Mouse (Mus musculus): ENCODE data around the gene Polh.

- TF ChIP-seq MAZ (IDR thresholded peaks at IDR 0.05; ENCODE audit: low read depth, low read length) (no peak), USF2 (IDR thresholded peaks at IDR 0.05; ENCODE audit: borderline replicate concordance in 1 of 2, insufficient read depth in 1 of 2, low read depth in 1 of 2, low read length in 2 of 2) (no peak), MAX (IDR thresholded peaks at IDR 0.05; ENCODE audit: low read length) (no peak), ZNF384 (IDR thresholded peaks at IDR 0.05; ENCODE audit: low read depth, low read length) (no peak), EP300 (IDR thresholded peaks at IDR 0.05; ENCODE audit: low read depth in 1 of 2, low read length in 2 of 2) (no peak), SIN3A (IDR thresholded peaks at IDR 0.05; ENCODE audit: low read length) (no peak), POLR2A (IDR thresholded peaks at IDR 0.05; ENCODE audit: control insufficient read depth in 1 of 2, insufficient read depth in 1 of 2, low read depth in 1 of 2, low read length in 2 of 2, poor library complexity in 1 of 2) (no peak), MYC (IDR thresholded peaks at IDR 0.05; ENCODE audit: low read depth, low read length) (no peak), CTCF (IDR thresholded peaks at IDR 0.05 in 2 of 3, conservative IDR thresholded peaks at IDR 0.05 in 1 of 3; ENCODE audit: control insufficient read depth in 1 of 3, insufficient read depth in 1 of 3, low read depth in 2 of 3, low read length in 3 of 3, poor library complexity in 1 of 3, severe bottlenecking in 1 of 3) (no peak), TBP (IDR thresholded peaks at IDR 0.05; ENCODE audit: low read depth, low read length) (no peak), NRF1 (IDR thresholded peaks at IDR 0.05; ENCODE audit: insufficient read depth, low read depth, low read length, poor library complexity, severe bottlenecking) (no peak), JUND (IDR thresholded peaks at IDR 0.05; ENCODE audit: low read depth, low read length) (no peak), ZC3H11A (IDR thresholded peaks at IDR 0.05; ENCODE audit: low read depth, low read length) (no peak)
These were observed 74.5 kb downstream of the Polh start for GRCm38 (mm10) chr17:46127814-46128493.
